ENCODE assay signal across 8 mouse cellular contexts in the genomic region with DNA sequence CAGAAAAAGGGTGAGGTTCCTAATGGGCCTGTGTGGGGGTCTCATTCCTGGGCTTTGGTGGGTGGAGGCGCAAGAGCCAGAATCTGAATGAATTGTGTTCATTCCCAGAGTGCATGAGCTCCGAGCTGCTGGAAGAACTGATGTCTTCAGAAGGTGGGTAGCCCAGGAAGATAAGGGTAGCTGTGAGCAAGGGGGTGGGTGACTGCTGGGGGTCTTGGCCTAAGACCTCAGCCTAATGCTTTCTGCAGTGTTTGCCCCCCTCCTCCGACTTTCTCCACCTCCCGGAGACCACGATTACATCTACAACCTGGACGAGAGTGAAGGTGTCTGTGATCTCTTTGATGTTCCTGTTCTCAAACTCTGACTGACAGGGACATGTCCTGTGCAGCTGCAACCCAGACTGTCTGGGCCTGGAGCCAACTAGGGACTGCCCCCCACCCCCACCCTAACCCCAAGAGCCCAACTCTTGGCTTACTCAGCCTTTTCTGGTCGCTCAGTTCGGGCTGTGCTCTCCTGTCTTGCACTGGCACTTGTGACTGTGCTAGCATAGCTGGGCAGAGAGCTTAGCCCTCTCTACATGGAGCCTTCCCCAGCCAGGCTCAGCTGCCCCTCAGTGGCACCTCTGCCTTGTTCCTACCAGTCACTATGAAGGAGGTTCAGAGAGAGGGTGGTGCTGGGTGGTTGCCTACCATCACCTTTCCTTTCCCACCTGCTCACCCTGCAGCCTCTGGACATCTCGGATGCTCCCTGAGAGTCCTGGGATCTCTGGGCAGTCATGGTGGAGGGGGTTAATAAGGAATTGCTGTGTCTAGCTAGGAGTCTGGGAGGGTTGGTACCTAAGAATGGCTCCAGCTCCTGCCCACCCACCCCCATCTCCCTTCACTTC. TPM values are rescaled to one million over a fixed set of nuclear protein-coding genes. Genes with fewer than 3 reads are reported as not detected.
A peak's percentile ranks its signal among the peaks of the same experiment; 100 is the strongest.
DNase-seq lines count a peak whose midpoint lies in the region; ATAC-seq lines count a peak whose summit lies in the region.

No protein-coding gene starts in this region.

- H3K27ac ChIP-seq in heart, embryonic 15.5 days: peak overlapping the region; percentile 68
- peak overlapping the region; percentile 80 for H3K27ac ChIP-seq in embryonic facial prominence, embryonic 13.5 days
- peak overlapping the region; percentile 97 for H3K27ac ChIP-seq in liver, embryonic 13.5 days

- H3K9me3 ChIP-seq in heart, embryonic 15.5 days (replicated peaks): no peaks in the 10 kb centered on the region
- H3K9me3 ChIP-seq in embryonic facial prominence, embryonic 13.5 days: no peaks in the 10 kb centered on the region
- no peaks in the 10 kb centered on the region for H3K9me3 ChIP-seq in liver, embryonic 13.5 days (replicated peaks)

- peaks cover 49% of the 10 kb centered on the region for H3K36me3 ChIP-seq in heart, embryonic 15.5 days
- peaks cover 80% of the 10 kb centered on the region for H3K36me3 ChIP-seq in embryonic facial prominence, embryonic 13.5 days
- peaks cover 97% of the 10 kb centered on the region for H3K36me3 ChIP-seq in liver, embryonic 13.5 days

- H3K27me3 ChIP-seq in heart, embryonic 15.5 days: no peaks in the 10 kb centered on the region
- H3K27me3 ChIP-seq in embryonic facial prominence, embryonic 13.5 days: no peaks in the 10 kb centered on the region
- no peaks in the 10 kb centered on the region for H3K27me3 ChIP-seq in liver, embryonic 13.5 days

- DNase-seq in heart, adult 9 months (ENCODE audit: low spot score in 2 of 2): no peak
- DNase-seq in liver, embryonic 13.5 days: no peak
- DNase-seq in urinary bladder, postnatal 10 days (ENCODE audit: low spot score): no peak
- DNase-seq in layer of hippocampus, postnatal 25 days (ENCODE audit: extremely low spot score in 1 of 2, low spot score in 1 of 2): no peak
- no peak for DNase-seq in right cerebral cortex, postnatal 25 days

- H3K4me2 ChIP-seq in heart, embryonic 15.5 days: no peak overlapping the region
- peak overlapping the region; percentile 71; the same call in 1 of the 2 replicates for H3K4me2 ChIP-seq in embryonic facial prominence, embryonic 13.5 days
- peak overlapping the region; percentile 62 for H3K4me2 ChIP-seq in liver, embryonic 13.5 days

- ATAC-seq in heart, embryonic 15.5 days (replicated peaks; ENCODE audit: insufficient number of reproducible peaks, insufficient read depth, low FRiP score, low read depth): peak; percentile 16; the same call in 1 of the 2 replicates
- ATAC-seq in CD4-positive, CD25-positive, alpha-beta regulatory T cell, adult 4 months: peak; percentile 68
- ATAC-seq in embryonic facial prominence, embryonic 13.5 days (ENCODE audit: insufficient number of reproducible peaks, insufficient read depth, low FRiP score, low TSS enrichment, low read depth): no peak
- peak; percentile 3; the same call in 1 of the 2 replicates for ATAC-seq in liver, embryonic 13.5 days (ENCODE audit: low read depth)

- H3K9ac ChIP-seq in heart, embryonic 15.5 days: no peak overlapping the region
- H3K9ac ChIP-seq in embryonic facial prominence, embryonic 13.5 days: no peak overlapping the region
- peak overlapping the region; percentile 41 for H3K9ac ChIP-seq in liver, embryonic 13.5 days

- WGBS in heart, embryonic 15.5 days: 40% methylated on average over 9 of the region's 9 CpGs
- 49% methylated on average over 9 of the region's 9 CpGs for WGBS in embryonic facial prominence, embryonic 13.5 days
- WGBS in liver, embryonic 13.5 days (ENCODE audit: insufficient replicate concordance): 70% methylated on average over 9 of the region's 9 CpGs

- no peak overlapping the region for H3K4me3 ChIP-seq in heart, embryonic 15.5 days
- no peak overlapping the region for H3K4me3 ChIP-seq in embryonic facial prominence, embryonic 13.5 days
- 0 out of 2 replicates have a peak overlapping the region, but pooled peaks have one; percentile 20 for H3K4me3 ChIP-seq in liver, embryonic 13.5 days (replicated peaks)

- peaks cover 35% of the 10 kb centered on the region for H3K4me1 ChIP-seq in heart, embryonic 15.5 days (replicated peaks)
- peaks cover 28% of the 10 kb centered on the region for H3K4me1 ChIP-seq in embryonic facial prominence, embryonic 13.5 days
- peaks cover 72% of the 10 kb centered on the region for H3K4me1 ChIP-seq in liver, embryonic 13.5 days (replicated peaks)

RNA-seq across cellular contexts. Expression of a gene that starts 0.8 kb away (rescaled TPM):
- polyA plus RNA-seq in heart, embryonic 15.5 days (2015; fragmentation: Nextera tagmentation; extraction: Ambion mirVana): 2.3 and 4.6 TPM in 2 replicates
- polyA plus RNA-seq in CD4-positive, CD25-positive, alpha-beta regulatory T cell, adult 4 months (2017; shearing (Covaris generic)): 10 to 100 TPM in 1 of 2 experiments, 1 to 10 TPM in 1; 7.4 to 13.5 TPM
- 6.0 and 6.7 TPM in 2 replicates for polyA plus RNA-seq in embryonic facial prominence, embryonic 13.5 days (2015; fragmentation: Nextera tagmentation; extraction: Ambion mirVana)
- polyA plus RNA-seq in liver, embryonic 13.5 days (2015; fragmentation: Nextera tagmentation; extraction: Ambion mirVana): 2.1 and 2.8 TPM in 2 replicates
- total RNA-seq in layer of hippocampus, postnatal 25 days (2021): under 1 TPM; 0.61 to 0.64 TPM

RNA-seq across cellular contexts. Expression of a gene that starts 7.1 kb away (rescaled TPM):
- polyA plus RNA-seq in heart, embryonic 15.5 days (2015; fragmentation: Nextera tagmentation; extraction: Ambion mirVana): 38.3 and 61.5 TPM in 2 replicates
- polyA plus RNA-seq in CD4-positive, CD25-positive, alpha-beta regulatory T cell, adult 4 months (2017; shearing (Covaris generic)): 10 to 100 TPM; 44.5 to 56.2 TPM
- 78.9 and 81.7 TPM in 2 replicates for polyA plus RNA-seq in embryonic facial prominence, embryonic 13.5 days (2015; fragmentation: Nextera tagmentation; extraction: Ambion mirVana)
- polyA plus RNA-seq in liver, embryonic 13.5 days (2015; fragmentation: Nextera tagmentation; extraction: Ambion mirVana): 187 and 232 TPM in 2 replicates
- total RNA-seq in layer of hippocampus, postnatal 25 days (2021): 10 to 100 TPM; 31.4 to 34.7 TPM

RNA-seq across cellular contexts. Expression of a gene that starts 8.7 kb away (rescaled TPM):
- polyA plus RNA-seq in heart, embryonic 15.5 days (2015; fragmentation: Nextera tagmentation; extraction: Ambion mirVana): 12.3 and 14.2 TPM in 2 replicates
- 1 to 10 TPM in 1 of 2 experiments, not detected in 1; 1.1 TPM for polyA plus RNA-seq in CD4-positive, CD25-positive, alpha-beta regulatory T cell, adult 4 months (2017; shearing (Covaris generic))
- polyA plus RNA-seq in embryonic facial prominence, embryonic 13.5 days (2015; fragmentation: Nextera tagmentation; extraction: Ambion mirVana): 10.2 and 11.1 TPM in 2 replicates
- 6.2 and 6.7 TPM in 2 replicates for polyA plus RNA-seq in liver, embryonic 13.5 days (2015; fragmentation: Nextera tagmentation; extraction: Ambion mirVana)
- 1 to 10 TPM in 1 of 2 experiments, under 1 TPM in 1; 0.98 to 1.3 TPM for total RNA-seq in layer of hippocampus, postnatal 25 days (2021)

RNA-seq across cellular contexts. Expression of a gene that starts 14.9 kb away (rescaled TPM):
- 4.9 and 6.7 TPM in 2 replicates for polyA plus RNA-seq in heart, embryonic 15.5 days (2015; fragmentation: Nextera tagmentation; extraction: Ambion mirVana)
- polyA plus RNA-seq in CD4-positive, CD25-positive, alpha-beta regulatory T cell, adult 4 months (2017; shearing (Covaris generic)): 1 to 10 TPM in 1 of 2 experiments, under 1 TPM in 1; 0.90 to 2.6 TPM
- 22.1 and 23.0 TPM in 2 replicates for polyA plus RNA-seq in embryonic facial prominence, embryonic 13.5 days (2015; fragmentation: Nextera tagmentation; extraction: Ambion mirVana)
- 0.60 and 1.1 TPM in 2 replicates for polyA plus RNA-seq in liver, embryonic 13.5 days (2015; fragmentation: Nextera tagmentation; extraction: Ambion mirVana)
- total RNA-seq in layer of hippocampus, postnatal 25 days (2021): 10 to 100 TPM; 21.7 to 24.4 TPM

RNA-seq across cellular contexts. Expression of a gene that starts 21.5 kb away (rescaled TPM):
- polyA plus RNA-seq in heart, embryonic 15.5 days (2015; fragmentation: Nextera tagmentation; extraction: Ambion mirVana): 0.62 and 1.0 TPM in 2 replicates
- 1 to 10 TPM; 1.7 to 6.2 TPM for polyA plus RNA-seq in CD4-positive, CD25-positive, alpha-beta regulatory T cell, adult 4 months (2017; shearing (Covaris generic))
- polyA plus RNA-seq in embryonic facial prominence, embryonic 13.5 days (2015; fragmentation: Nextera tagmentation; extraction: Ambion mirVana): 1.3 and 1.8 TPM in 2 replicates
- 9.4 and 9.5 TPM in 2 replicates for polyA plus RNA-seq in liver, embryonic 13.5 days (2015; fragmentation: Nextera tagmentation; extraction: Ambion mirVana)
- 1 to 10 TPM; 4.0 to 9.2 TPM for total RNA-seq in layer of hippocampus, postnatal 25 days (2021)
